Mouse (Mus musculus) hindbrain, postnatal 0 days (tissue): ENCODE results near the gene Olfr13. TPM values are rescaled to one million over a fixed set of nuclear protein-coding genes. Genes with fewer than 3 reads are reported as not detected.
"Not testable (repeated sequence)": the region's sequence is repeated elsewhere in the genome, so short reads cannot be mapped to it uniquely, and the experiment has no call there.

ENCODE experiments used
- ATAC-seq: fragments of 200-750 bp; cut with Nextera tagmentation; 2 replicates; pipeline ENCODE4 v1.8.0; 2017; ENCODE audit warnings: mild to moderate bottlenecking, moderate TSS enrichment, moderate library complexity
- DNase-seq: peaks from one replicate; pipeline ENCODE4 v3.0.0-alpha.2; 2015; ENCODE audit warnings: low spot score
- H3K27ac ChIP-seq: fragments of 300-500 bp; sonication (generic); 2 replicates; pipeline ENCODE4 v1.5.1; 2014; ENCODE audit warnings: mild to moderate bottlenecking
- H3K27me3 ChIP-seq: fragments of 300-500 bp; sonication (generic); 2 replicates; pipeline ENCODE4 v1.6.1; 2014; ENCODE audit warnings: low read length, mixed read lengths; ENCODE audit not compliant: insufficient read depth
- H3K36me3 ChIP-seq: fragments of 300-500 bp; sonication (generic); 2 replicates; pipeline ENCODE4 v1.6.1; 2014; ENCODE audit warnings: low read length, mixed read lengths; ENCODE audit not compliant: insufficient read depth
- H3K4me1 ChIP-seq: fragments of 300-500 bp; sonication (generic); 2 replicates; pipeline ENCODE4 v1.6.1; 2014; ENCODE audit warnings: antibody characterized with exemption, low read length, mixed read lengths; ENCODE audit not compliant: insufficient read depth
- H3K4me2 ChIP-seq: fragments of 300-500 bp; sonication (generic); 2 replicates; pipeline ENCODE4 v1.6.1; 2014; ENCODE audit warnings: low read depth, mild to moderate bottlenecking, low read length, moderate library complexity, mixed read lengths
- H3K4me3 ChIP-seq: fragments of 300-500 bp; sonication (generic); 2 replicates; pipeline ENCODE4 v1.5.1; 2014; ENCODE audit warnings: low read length
- H3K9ac ChIP-seq: fragments of 300-500 bp; sonication (generic); replicated peaks from 2 replicates; pipeline ENCODE4 v1.6.1; 2014; ENCODE audit warnings: mild to moderate bottlenecking, low read length, moderate library complexity, mixed read lengths
- H3K9me3 ChIP-seq: fragments of 300-500 bp; sonication (generic); 2 replicates; pipeline ENCODE4 v1.6.1; 2016; ENCODE audit warnings: low read length, mixed read lengths
- CTCF ChIP-seq: IDR thresholded peaks from 2 replicates; pipeline ENCODE4 v1.5.1; 2016; ENCODE audit warnings: antibody characterized with exemption, control low read depth, low read depth
- WGBS: fragments of 180-500 bp; shearing (Covaris S2); extraction: QIAGEN DNeasy Blood & Tissue Kit; methylation state at CpG from one replicate; pipeline ENCODE4 v1.1.7; 2014; 5-methylcytosine and 5-hydroxymethylcytosine counted together
- polyA plus RNA-seq: library from polyadenylated mRNA; unstranded; fragments of >200 nt; fragmentation: Nextera tagmentation; extraction: Ambion mirVana; gene quantifications from 2 replicates; pipeline ENCODE4 v1.2.1, GENCODE M21; 2015
- total RNA-seq: library from RNA; depleted of rRNA; stranded (reverse); fragments of >200 nt; gene quantifications from 2 replicates; pipeline ENCODE4 v1.2.3, GENCODE M21; 2014; rRNA removed

The Olfr13 gene
- total RNA-seq, result 0.05 TPM in 1 of 2 replicates, not detected in the other
- polyA plus RNA-seq, result not detected in 2 replicates

GRCm38 (mm10) chr6:43171840-43172239 is at the start of gene Olfr13:
Gene Olfr13, plus strand, starts transcription at chr6:43172140.
- Histone ChIP-seq H3K27ac (no peak within 1 kb of the TSS), H3K9me3 (no peaks in the 10 kb centered on the region), H3K4me2 (no peak within 1 kb of the TSS), H3K4me1 (no peaks in the 10 kb centered on the region), H3K9ac (no peak within 1 kb of the TSS), H3K4me3 (no peak within 1 kb of the TSS), H3K27me3 (no peaks in the 10 kb centered on the region), H3K36me3 (no peaks in the 10 kb centered on the region)
- DNase-seq, result no peak
- 76% methylated on average over 4 of the region's 4 CpGs for WGBS
- TF ChIP-seq CTCF, result no peak
- no peak for ATAC-seq

GRCm38 (mm10) chr6:43146267-43146666 is 25.7 kb upstream of the Olfr13 start, which contains the start of gene Olfr237-ps1:
Gene Olfr237-ps1, plus strand, starts transcription at chr6:43146567.
- H3K4me1 ChIP-seq, H3K4me2 ChIP-seq, H3K4me3 ChIP-seq, H3K9me3 ChIP-seq, H3K9ac ChIP-seq, DNase-seq, H3K36me3 ChIP-seq, H3K27ac ChIP-seq, ATAC-seq, H3K27me3 ChIP-seq: not testable (repeated sequence)
- 93% methylated on average over 2 of the region's 2 CpGs for WGBS

- peak; percentile 23 for DNase-seq
- no peak for ATAC-seq
Observed at GRCm38 (mm10) chr6:43159502-43159901, 12.4 kb upstream of the Olfr13 start.

GRCm38 (mm10) chr6:43162982-43163381 is 9.0 kb upstream of the Olfr13 start, which contains the start of gene Olfr437:
Gene Olfr437, plus strand, starts transcription at chr6:43163282.
- DNase-seq, result no peak
- Histone ChIP-seq H3K27ac (no peak within 1 kb of the TSS), H3K27me3 (no peaks in the 10 kb centered on the region), H3K4me2 (no peak within 1 kb of the TSS), H3K9ac (no peak within 1 kb of the TSS), H3K4me3 (no peak within 1 kb of the TSS), H3K36me3 (no peaks in the 10 kb centered on the region), H3K9me3 (no peaks in the 10 kb centered on the region), H3K4me1 (no peaks in the 10 kb centered on the region)
- 59% methylated on average over 3 of the region's 3 CpGs for WGBS
- ATAC-seq, result no peak
- TF ChIP-seq CTCF, result no peak

More at GRCm38 (mm10) chr6:43159502-43159901, 12.4 kb upstream of the Olfr13 start:
- TF ChIP-seq CTCF, result no peak
- H3K4me1 ChIP-seq, result no peaks in the 10 kb centered on the region
- WGBS, result 38% methylated on average over 1 of the region's 1 CpGs
- H3K27me3 ChIP-seq, result no peaks in the 10 kb centered on the region
- H3K9ac ChIP-seq, result no peak overlapping the region
- no peak overlapping the region for H3K4me3 ChIP-seq
- H3K36me3 ChIP-seq, result no peaks in the 10 kb centered on the region
- no peak overlapping the region for H3K4me2 ChIP-seq
- no peaks in the 10 kb centered on the region for H3K9me3 ChIP-seq
- no peak overlapping the region for H3K27ac ChIP-seq

GRCm38 (mm10) chr6:43167246-43167645 is 4.7 kb upstream of the Olfr13 start:
- H3K4me2 ChIP-seq, result no peak overlapping the region
- no peaks in the 10 kb centered on the region for H3K4me1 ChIP-seq
- DNase-seq (no peak), ATAC-seq (0 out of 2 replicates have a peak, but pooled peaks have one; percentile 29)
- no peaks in the 10 kb centered on the region for H3K36me3 ChIP-seq
- no peaks in the 10 kb centered on the region for H3K27me3 ChIP-seq
- TF ChIP-seq CTCF, result no peak
- WGBS, result 90% methylated on average over 4 of the region's 4 CpGs
- H3K4me3 ChIP-seq, result no peak overlapping the region
- H3K27ac ChIP-seq, result no peak overlapping the region
- no peak overlapping the region for H3K9ac ChIP-seq
- H3K9me3 ChIP-seq, result no peaks in the 10 kb centered on the region

- no peak overlapping the region for H3K27ac ChIP-seq
- H3K27me3 ChIP-seq, result no peaks in the 10 kb centered on the region
- ATAC-seq (no peak), DNase-seq (no peak)
- H3K4me3 ChIP-seq, result no peak overlapping the region
- no peaks in the 10 kb centered on the region for H3K9me3 ChIP-seq
- 71% methylated on average over 1 of the region's 1 CpGs for WGBS
- TF ChIP-seq CTCF, result no peak
- no peaks in the 10 kb centered on the region for H3K36me3 ChIP-seq
- 0 out of 2 replicates have a peak, but pooled peaks cover 7% of the 10 kb centered on the region for H3K4me1 ChIP-seq
- H3K9ac ChIP-seq, result no peak overlapping the region
- no peak overlapping the region for H3K4me2 ChIP-seq
Observed at GRCm38 (mm10) chr6:43178129-43178528, 6.2 kb downstream of the Olfr13 start.
